Mouse (Mus musculus) heart, embryonic 11.5 days (tissue): ENCODE data around the gene Trim62. TPM values are rescaled to one million over a fixed set of nuclear protein-coding genes. Genes with fewer than 3 reads are reported as not detected.

Experiments used
- ATAC-seq: fragments of 200-750 bp; cut with Nextera tagmentation; replicated peaks from 2 replicates; pipeline ENCODE4 v1.8.0; 2017; ENCODE audit warnings: moderate library complexity; ENCODE audit not compliant: insufficient number of reproducible peaks, low FRiP score, low TSS enrichment
- H3K27ac ChIP-seq: fragments of 300-500 bp; sonication (generic); 2 replicates; pipeline ENCODE4 v1.5.1; 2014; ENCODE audit warnings: mild to moderate bottlenecking, low read depth, low read length
- H3K27me3 ChIP-seq: fragments of 300-500 bp; sonication (generic); 2 replicates; pipeline ENCODE4 v1.6.1; 2014; ENCODE audit warnings: mild to moderate bottlenecking, low read length, mixed read lengths; ENCODE audit not compliant: control insufficient read depth, insufficient read depth
- H3K36me3 ChIP-seq: fragments of 300-500 bp; sonication (generic); 2 replicates; pipeline ENCODE4 v1.6.1; 2014; ENCODE audit warnings: mild to moderate bottlenecking, low read length, moderate library complexity, mixed read lengths; ENCODE audit not compliant: control insufficient read depth, insufficient read depth
- H3K4me1 ChIP-seq: fragments of 300-500 bp; sonication (generic); 2 replicates; pipeline ENCODE4 v1.6.1; 2014; ENCODE audit warnings: low read length; ENCODE audit not compliant: control insufficient read depth, insufficient read depth
- H3K4me2 ChIP-seq: fragments of 300-500 bp; sonication (generic); 2 replicates; pipeline ENCODE4 v1.6.1; 2014; ENCODE audit warnings: mild to moderate bottlenecking, moderate library complexity
- H3K4me3 ChIP-seq: fragments of 300-500 bp; sonication (generic); 2 replicates; pipeline ENCODE4 v1.5.1; 2014; ENCODE audit warnings: low read depth, low read length
- H3K9ac ChIP-seq: fragments of 300-500 bp; sonication (generic); 2 replicates; pipeline ENCODE4 v1.6.1; 2014; ENCODE audit warnings: mild to moderate bottlenecking, low read depth, low read length, moderate library complexity
- H3K9me3 ChIP-seq: fragments of 300-500 bp; sonication (generic); replicated peaks from 2 replicates; pipeline ENCODE4 v1.6.1; 2016; ENCODE audit warnings: low read length; ENCODE audit not compliant: control insufficient read depth
- WGBS: fragments of 180-500 bp; shearing (Covaris S2); extraction: QIAGEN DNeasy Blood & Tissue Kit; methylation state at CpG from one replicate; pipeline ENCODE4 v1.1.7; 2014; ENCODE audit not compliant: insufficient replicate concordance; 5-methylcytosine and 5-hydroxymethylcytosine counted together
- polyA plus RNA-seq: library from polyadenylated mRNA; unstranded; fragments of >200 nt; fragmentation: Nextera tagmentation; extraction: Ambion mirVana; gene quantifications from 2 replicates; pipeline ENCODE4 v1.2.1, GENCODE M21; 2014

The Trim62 gene
- polyA plus RNA-seq, 1 experiment from 2014 or later = 6.2 TPM

- Histone ChIP-seq H3K4me3 (no peak overlapping the region), H3K9me3 (no peaks in the 10 kb centered on the region), H3K9ac (no peak overlapping the region), H3K27ac (no peak overlapping the region), H3K27me3 (peaks cover 8% of the 10 kb centered on the region; the same call in 1 of the 2 replicates), H3K4me2 (no peak overlapping the region), H3K4me1 (peaks cover 4% of the 10 kb centered on the region; the same call in 1 of the 2 replicates), H3K36me3 (no peaks in the 10 kb centered on the region)
- 79% methylated on average over 6 of the region's 6 CpGs for WGBS
- no peak for ATAC-seq
Observed at GRCm38 (mm10) chr4:128888436-128888990, 5.1 kb downstream of the Trim62 start.

GRCm38 (mm10) chr4:128889752-128890630, 6.6 kb downstream of the Trim62 start:
- H3K36me3 ChIP-seq = no peaks in the 10 kb centered on the region
- H3K4me2 ChIP-seq = no peak overlapping the region
- H3K9ac ChIP-seq = no peak overlapping the region
- peaks cover 5% of the 10 kb centered on the region; the same call in 1 of the 2 replicates for H3K27me3 ChIP-seq
- 64% methylated on average over 12 of the region's 12 CpGs for WGBS
- no peaks in the 10 kb centered on the region for H3K9me3 ChIP-seq
- H3K27ac ChIP-seq = no peak overlapping the region
- no peaks in the 10 kb centered on the region for H3K4me1 ChIP-seq
- ATAC-seq = no peak
- H3K4me3 ChIP-seq = no peak overlapping the region

- no peak overlapping the region for H3K27ac ChIP-seq
- no peaks in the 10 kb centered on the region for H3K9me3 ChIP-seq
- WGBS = 24% methylated on average over 1 of the region's 1 CpGs
- H3K9ac ChIP-seq = no peak overlapping the region
- no peaks in the 10 kb centered on the region for H3K36me3 ChIP-seq
- no peak overlapping the region for H3K4me2 ChIP-seq
- no peak for ATAC-seq
- no peaks in the 10 kb centered on the region for H3K4me1 ChIP-seq
- H3K27me3 ChIP-seq = 0 out of 2 replicates have a peak, but pooled peaks cover 3% of the 10 kb centered on the region
- H3K4me3 ChIP-seq = no peak overlapping the region
Observed at GRCm38 (mm10) chr4:128891157-128891556, 7.8 kb downstream of the Trim62 start.

- Histone ChIP-seq H3K27ac (no peak overlapping the region), H3K9me3 (no peaks in the 10 kb centered on the region)
- ATAC-seq = no peak
Observed at GRCm38 (mm10) chr4:128891746-128892145, 8.4 kb downstream of the Trim62 start.

GRCm38 (mm10) chr4:128892188-128892587, 8.8 kb downstream of the Trim62 start:
- no peak overlapping the region for H3K27ac ChIP-seq
- H3K27me3 ChIP-seq = no peaks in the 10 kb centered on the region
- H3K9me3 ChIP-seq = no peaks in the 10 kb centered on the region
- H3K36me3 ChIP-seq = no peaks in the 10 kb centered on the region
- H3K4me1 ChIP-seq = no peaks in the 10 kb centered on the region
- WGBS = 76% methylated on average over 6 of the region's 6 CpGs
- H3K9ac ChIP-seq = no peak overlapping the region
- H3K4me3 ChIP-seq = no peak overlapping the region
- ATAC-seq = no peak
- H3K4me2 ChIP-seq = no peak overlapping the region

More at GRCm38 (mm10) chr4:128891746-128892145, 8.4 kb downstream of the Trim62 start:
- Histone ChIP-seq H3K9ac (no peak overlapping the region), H3K4me2 (no peak overlapping the region), H3K36me3 (no peaks in the 10 kb centered on the region), H3K4me3 (no peak overlapping the region), H3K27me3 (no peaks in the 10 kb centered on the region), H3K4me1 (no peaks in the 10 kb centered on the region)
- 65% methylated on average over 6 of the region's 6 CpGs for WGBS

- Histone ChIP-seq H3K4me2 (no peak overlapping the region), H3K36me3 (no peaks in the 10 kb centered on the region), H3K27ac (no peak overlapping the region), H3K4me3 (no peak overlapping the region), H3K27me3 (no peaks in the 10 kb centered on the region), H3K9ac (no peak overlapping the region), H3K9me3 (no peaks in the 10 kb centered on the region), H3K4me1 (peaks cover 14% of the 10 kb centered on the region)
- 76% methylated on average over 12 of the region's 12 CpGs for WGBS
- no peak for ATAC-seq
Observed at GRCm38 (mm10) chr4:128894112-128894511, 10.7 kb downstream of the Trim62 start.

- no peaks in the 10 kb centered on the region for H3K36me3 ChIP-seq
- no peak overlapping the region for H3K4me3 ChIP-seq
- H3K4me2 ChIP-seq = no peak overlapping the region
- no peak for ATAC-seq
- 82% methylated on average over 4 of the region's 4 CpGs for WGBS
- no peak overlapping the region for H3K27ac ChIP-seq
- no peaks in the 10 kb centered on the region for H3K9me3 ChIP-seq
- no peaks in the 10 kb centered on the region for H3K27me3 ChIP-seq
- H3K9ac ChIP-seq = no peak overlapping the region
- peaks cover 24% of the 10 kb centered on the region for H3K4me1 ChIP-seq
Observed at GRCm38 (mm10) chr4:128895841-128896240, 12.5 kb downstream of the Trim62 start.

GRCm38 (mm10) chr4:128896667-128897066, 13.3 kb downstream of the Trim62 start:
- H3K27ac ChIP-seq = no peak overlapping the region
- H3K4me2 ChIP-seq = no peak overlapping the region
- no peak overlapping the region for H3K4me3 ChIP-seq
- H3K9me3 ChIP-seq = no peaks in the 10 kb centered on the region
- no peak for ATAC-seq
- H3K9ac ChIP-seq = no peak overlapping the region
- H3K36me3 ChIP-seq = no peaks in the 10 kb centered on the region
- no peaks in the 10 kb centered on the region for H3K27me3 ChIP-seq
- H3K4me1 ChIP-seq = peaks cover 24% of the 10 kb centered on the region
- 86% methylated on average over 10 of the region's 10 CpGs for WGBS
